Mouse (Mus musculus) lung, adult 2 months (tissue): ENCODE results near the gene Flvcr2.

Experiments used
- CTCF ChIP-seq: fragments of 200-500 bp; IDR thresholded peaks from 2 replicates; pipeline ENCODE4 v1.5.1; 2011; ENCODE audit warnings: mild to moderate bottlenecking, low read length, control low read depth; ENCODE audit not compliant: insufficient read depth
- POLR2A ChIP-seq: fragments of 200-500 bp; IDR thresholded peaks from 2 replicates; pipeline ENCODE4 v1.6.1; 2011; ENCODE audit warnings: low read depth, mild to moderate bottlenecking, control low read depth, low read length, borderline replicate concordance; ENCODE audit errors: extremely low read depth

DNA sequence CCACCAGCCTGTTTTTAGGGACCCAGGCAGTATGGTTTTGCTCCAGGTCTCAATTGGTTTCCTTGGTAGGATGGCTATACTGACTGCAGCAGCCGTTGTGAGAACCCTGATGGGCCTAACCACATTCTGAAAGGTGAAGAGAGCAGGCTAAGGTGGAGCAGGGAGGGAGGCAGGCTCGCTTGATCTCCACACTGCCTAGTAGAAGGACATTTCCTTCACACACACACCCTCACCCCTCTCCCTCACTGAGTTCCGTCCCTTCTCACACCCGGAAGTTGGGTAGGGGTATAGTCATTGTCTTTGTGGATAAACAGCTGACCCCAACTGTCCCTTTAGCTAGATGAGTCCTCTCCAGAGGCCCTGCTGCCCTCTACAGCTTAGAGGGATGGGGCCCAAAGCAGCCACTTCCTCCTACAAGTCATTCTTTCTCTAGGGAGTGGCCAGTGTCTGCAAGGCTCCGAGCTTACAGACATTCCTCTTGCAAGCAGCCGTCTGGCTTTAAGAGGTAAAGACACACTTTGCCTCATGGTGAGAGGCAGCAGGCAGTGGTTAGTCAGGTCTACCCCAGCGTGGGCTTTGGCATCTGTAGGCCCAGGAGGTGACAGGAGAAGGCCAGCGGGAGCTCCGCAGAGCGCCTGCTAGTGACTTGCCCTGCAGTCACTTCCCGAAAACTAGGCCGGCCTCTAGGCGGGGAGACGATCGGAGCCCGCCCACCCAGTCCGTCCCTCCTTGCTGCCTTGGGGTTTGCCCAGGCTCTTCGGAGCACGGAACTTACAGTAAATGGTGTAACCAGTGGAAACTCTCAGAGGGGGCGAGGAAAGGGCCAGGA lies 41.1 kb upstream of the Flvcr2 start:
- no peak for TF ChIP-seq CTCF
- peak; percentile 99 for TF ChIP-seq POLR2A
